Mouse (Mus musculus) granulocyte monocyte progenitor cell, adult 5-6 weeks (primary cell): ENCODE results near the gene Emid1. TPM values are rescaled to one million over a fixed set of nuclear protein-coding genes. Genes with fewer than 3 reads are reported as not detected.

Experiments
- ATAC-seq: replicated peaks from 2 replicates; pipeline ENCODE4 v1.8.0; 2016; ENCODE audit warnings: mild to moderate bottlenecking, moderate TSS enrichment, inconsistent platforms; ENCODE audit not compliant: poor library complexity, severe bottlenecking
- total RNA-seq, 2 experiments: library from RNA; stranded (forward) in 1 of 2; stranded (reverse) in 1 of 2; fragments of 200-712, 200-1000 nt in 1 of 2; fragments of >200 nt in 1 of 2; fragmentation: Nextera tagmentation in 1 of 2; gene quantifications; 2 replicates each; pipeline ENCODE4 v1.2.3; 2014 to 2017

Emid1 gene
- 10.0 and 11.4 TPM in 2 replicates for total RNA-seq (2014; fragmentation: Nextera tagmentation)
- 5.1 and 7.9 TPM in 2 replicates for total RNA-seq (2017)

DNA sequence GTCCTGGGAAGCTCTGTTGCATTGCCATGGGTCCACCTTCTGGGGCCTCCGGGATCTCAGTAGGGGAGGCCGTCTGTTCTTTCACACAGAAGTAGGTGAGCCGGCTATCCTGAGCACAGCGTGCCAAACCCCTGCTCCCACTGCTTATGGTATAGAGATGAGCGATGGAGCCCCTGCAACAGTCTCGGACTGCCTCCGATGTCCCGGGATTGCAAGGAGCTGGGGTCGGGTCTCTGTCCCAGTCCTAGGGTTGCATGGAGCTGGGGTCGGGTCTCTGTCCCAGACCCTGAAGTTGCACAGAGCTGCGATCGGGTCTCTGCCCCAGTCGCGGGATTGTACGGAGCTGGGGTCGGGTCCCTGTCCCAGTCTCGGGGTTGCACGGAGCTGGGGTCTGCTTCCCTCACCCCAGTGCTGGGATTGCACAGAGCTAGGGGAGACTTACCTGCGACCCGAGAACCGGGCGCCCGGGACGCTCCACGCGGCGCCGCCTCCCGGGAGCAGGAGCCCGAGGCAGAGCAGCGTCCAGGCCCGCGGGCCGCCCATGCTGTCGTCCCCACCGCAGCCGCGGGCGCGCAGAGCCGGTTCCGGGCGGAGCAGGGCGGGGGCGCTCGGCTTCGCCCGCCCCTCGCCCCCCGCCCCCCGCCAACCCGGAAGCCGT, at the start of gene Emid1:
Gene Emid1 (minus strand): TSS at position 578 of the 658 bp plus-strand sequence.
- 0 out of 2 replicates have a peak, but pooled peaks have one; percentile 15 for ATAC-seq

DNA sequence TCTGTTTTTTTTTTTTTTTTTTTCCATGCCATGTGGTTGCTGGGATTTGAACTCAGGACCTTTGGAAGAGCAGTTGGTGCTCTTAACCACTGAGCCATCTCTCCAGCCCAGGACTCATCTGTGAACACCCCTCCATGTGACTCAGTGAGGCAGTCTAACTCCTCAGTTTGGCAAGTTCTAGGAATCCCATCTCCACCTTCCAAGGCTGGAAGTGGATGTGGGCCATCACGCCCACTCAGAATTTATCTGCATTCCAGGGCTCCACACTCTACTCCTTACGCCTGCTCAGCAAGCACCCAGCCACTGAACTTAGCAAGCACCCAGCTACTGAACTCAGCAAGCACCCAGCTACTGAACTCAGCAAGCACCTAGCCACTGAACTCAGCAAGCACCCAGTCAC, 47.8 kb upstream of the Emid1 start:
- no peak for ATAC-seq

DNA sequence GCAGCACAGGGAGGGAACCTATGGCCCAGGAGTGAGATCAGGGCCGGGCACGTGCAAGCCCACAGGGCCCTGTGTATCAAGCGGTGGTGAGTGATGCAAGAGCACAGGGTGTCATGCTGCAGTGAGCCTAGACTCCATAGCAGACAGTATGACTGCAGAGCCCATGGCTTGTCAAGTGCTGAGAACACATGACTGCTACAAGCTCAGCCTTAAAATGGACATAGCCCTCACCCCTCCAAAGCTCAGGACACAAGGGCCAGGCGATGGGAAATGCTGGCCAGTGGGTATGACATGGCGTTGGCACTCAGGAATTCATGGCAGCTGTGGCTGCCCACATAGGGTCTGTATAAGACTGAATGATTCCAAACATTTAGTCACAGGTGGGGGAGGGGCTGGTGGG, 45.0 kb upstream of the Emid1 start:
- ATAC-seq = peak; percentile 17; the same call in 1 of the 2 replicates

DNA sequence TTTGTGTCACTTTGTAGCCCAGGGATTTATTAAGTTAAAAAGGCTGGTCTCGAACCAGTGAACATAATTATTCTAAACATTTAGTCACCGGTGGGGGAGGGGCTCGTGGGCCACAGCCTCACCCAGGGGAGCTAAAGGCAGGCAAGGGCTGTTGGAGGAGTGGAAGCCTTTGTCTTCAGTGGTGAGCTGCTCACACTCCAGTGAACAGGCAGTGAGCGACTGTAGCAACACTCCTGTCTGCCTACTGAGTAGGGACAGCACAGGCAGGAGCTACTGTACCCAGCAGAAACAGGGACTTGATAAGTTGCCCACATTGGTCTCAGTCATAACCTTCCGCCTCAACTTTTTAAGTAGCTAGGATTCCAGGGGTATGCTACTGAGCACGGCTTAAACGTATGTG, 44.5 kb upstream of the Emid1 start:
- no peak for ATAC-seq

DNA sequence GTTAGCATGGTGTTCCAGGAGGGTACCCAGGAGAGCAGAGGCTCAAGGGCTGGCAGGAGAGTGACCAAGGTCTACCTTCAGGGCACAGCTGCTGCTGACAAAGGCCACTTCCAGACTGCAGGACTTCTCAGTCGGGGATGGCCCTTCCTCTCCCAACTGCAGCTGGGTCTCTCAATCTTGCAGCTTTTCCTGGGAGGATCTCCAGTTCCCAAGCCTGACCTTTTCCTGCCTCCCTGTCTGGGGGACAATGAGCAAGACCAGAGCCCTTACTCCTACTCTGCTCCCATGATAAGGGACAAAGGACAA, 41.5 kb upstream of the Emid1 start:
- ATAC-seq = no peak

DNA sequence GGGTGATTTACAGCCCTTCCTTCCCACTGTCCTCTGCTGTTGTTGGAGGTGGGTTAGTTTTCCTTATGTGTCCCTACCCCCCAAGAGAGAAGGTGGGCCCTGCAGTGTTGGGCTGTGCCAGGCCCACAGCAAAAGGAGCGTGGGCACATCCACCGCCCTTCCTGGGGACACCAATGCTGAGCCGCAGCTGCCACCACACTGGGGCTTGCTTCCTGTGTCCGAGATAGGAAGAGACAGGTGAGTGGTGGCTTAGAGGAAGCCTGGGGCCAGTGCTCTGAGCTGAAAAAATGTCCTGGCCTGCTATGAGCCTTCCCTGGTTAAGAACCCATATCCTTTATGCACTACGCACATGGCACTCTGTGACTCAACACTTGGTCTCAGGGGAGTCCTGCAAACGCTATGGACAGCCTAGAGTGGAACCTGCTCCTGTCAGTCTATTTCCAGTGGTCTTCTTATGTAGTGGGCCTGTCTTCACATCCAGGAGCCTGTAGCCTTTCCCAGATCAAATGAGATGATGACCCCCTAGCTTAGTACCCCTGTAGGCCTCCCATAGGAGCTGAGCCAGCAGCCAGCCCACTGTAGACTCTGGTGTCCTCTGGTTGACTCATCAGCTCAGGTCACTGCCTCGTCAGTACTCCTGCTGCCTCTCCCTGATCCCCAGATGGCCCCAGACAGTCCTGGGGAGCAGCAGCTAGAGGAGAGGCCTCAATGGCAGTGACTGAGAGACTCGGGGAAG, 41.0 kb upstream of the Emid1 start:
- no peak for ATAC-seq

DNA sequence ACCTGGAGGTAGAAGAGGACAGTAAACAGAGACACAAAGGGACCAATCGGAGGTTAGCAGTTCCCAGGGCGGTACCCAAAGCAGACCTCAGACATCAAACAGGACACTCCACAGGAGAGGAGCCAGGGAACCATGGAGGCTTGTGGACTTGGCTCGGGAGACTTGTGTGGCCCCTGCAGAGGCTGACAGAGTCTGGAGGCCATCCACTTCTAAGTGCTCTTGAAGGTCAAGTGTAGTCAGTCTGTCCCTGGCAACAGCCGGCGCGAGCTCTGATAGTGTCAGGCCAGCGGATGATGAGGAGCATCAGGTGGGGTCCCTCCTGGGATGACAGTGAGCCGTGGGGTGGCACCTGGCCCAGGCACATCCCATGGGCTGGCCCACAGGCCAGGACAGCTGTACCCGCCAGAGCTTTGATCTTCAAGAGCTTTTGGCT, 40.0 kb upstream of the Emid1 start:
- ATAC-seq = no peak

DNA sequence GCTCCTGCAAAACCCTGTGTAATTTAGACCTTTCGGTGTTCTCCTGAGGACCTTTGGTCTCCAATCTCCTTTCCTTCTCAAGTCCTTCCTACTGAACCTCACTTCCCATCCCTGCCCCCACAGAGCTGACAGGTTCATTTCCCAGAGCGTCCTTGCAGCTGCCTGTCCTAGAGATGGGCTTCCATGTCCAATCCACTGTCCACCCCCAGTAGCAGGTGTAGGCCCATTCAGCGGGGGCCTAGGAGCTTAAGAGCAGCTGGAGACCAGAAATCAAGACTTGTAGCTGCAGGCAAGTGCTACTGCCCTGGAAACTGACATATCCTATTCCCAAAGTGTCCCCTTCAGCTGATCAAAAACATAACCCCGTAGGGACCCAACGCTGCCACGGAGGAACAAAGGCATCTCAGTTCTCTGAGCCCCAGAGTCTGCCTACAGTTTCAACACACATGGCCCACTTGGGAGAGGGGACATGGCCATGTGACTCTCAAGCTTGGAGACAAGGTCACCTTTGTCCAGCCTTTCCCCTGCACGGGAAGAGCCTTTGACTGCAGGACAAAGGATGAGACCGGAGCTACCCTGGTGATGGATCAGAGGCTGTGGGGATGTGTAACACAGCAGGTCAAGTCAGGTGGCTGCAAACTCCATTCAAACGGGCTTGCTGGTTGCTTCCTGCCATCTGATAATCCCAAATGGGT, 37.3 kb upstream of the Emid1 start:
- no peak for ATAC-seq

DNA sequence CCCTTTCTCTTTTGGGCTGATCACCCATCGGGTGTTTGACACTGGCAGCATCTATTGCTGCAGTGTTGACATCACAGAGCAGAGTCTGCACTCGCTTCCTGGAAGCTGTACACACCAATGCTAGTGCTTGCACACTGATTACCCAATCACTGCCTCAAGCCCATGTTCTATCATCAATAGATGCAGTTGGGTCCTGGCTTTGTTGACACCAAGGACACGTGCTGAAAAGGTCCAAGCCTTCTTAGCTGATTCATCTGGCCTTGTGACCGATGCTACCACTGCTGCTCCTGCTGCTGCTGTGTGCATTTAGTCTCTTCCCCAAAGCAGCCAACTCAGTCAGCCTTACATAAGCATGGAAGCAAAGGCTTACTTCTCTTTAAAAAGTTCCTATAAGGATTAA, 36.1 kb upstream of the Emid1 start:
- no peak for ATAC-seq

DNA sequence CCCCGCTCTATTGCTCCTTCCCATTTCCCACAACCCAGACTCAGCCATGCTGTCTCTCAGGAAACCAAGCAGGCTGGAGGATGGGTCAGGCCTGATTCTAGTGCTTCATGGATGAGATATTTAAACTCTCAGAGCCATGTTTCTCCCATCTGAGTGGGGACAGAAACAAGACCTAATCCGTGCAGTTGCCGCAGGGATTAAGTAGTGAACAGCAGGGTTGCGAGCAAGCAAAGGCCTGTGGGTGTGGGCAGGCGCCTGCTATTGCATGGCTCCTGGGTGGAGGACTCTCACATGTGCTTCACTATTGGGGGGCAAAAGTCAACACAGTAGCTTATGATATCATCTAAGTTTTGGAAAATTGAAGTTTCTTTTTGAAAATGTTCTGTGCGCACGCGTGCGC, 32.8 kb upstream of the Emid1 start:
- ATAC-seq = no peak

DNA sequence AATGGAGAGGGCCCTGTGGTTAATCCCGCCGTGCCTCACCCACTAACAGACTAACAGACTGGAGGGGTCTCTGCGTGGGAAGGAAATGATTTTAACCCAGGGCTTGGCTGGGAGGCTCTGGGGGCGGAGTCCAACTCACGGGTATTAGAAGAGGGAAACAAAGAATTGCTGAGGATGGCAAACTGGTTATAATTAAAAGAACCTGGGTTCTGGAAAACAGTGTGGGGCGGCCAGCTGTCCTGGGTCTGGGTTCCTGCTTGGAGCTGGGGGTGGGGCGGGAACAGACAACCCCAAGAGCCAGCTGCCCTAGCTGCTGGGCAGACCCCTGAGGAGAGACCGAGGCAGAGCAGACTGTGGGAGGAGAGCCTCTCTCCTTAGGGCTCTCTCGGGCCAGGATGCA, 32.2 kb upstream of the Emid1 start:
- no peak for ATAC-seq

DNA sequence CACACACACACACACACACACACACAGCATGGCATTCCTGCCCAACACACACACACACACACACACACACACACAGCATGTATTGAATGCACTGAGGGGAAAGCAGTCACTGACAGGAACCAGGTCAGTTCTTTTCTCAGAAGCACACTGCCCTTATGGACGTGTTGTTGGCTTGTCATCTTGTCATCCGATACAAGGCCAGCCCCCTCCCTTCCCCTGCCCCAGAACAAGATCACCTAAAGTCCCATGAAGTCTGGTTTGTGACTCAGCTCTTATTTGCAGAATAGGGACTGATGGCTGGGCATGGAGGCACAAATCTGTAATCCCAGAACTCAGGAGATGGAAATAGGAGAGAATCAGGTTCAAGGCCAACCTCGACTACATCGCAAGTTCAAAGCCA, 30.8 kb upstream of the Emid1 start:
- ATAC-seq = no peak

DNA sequence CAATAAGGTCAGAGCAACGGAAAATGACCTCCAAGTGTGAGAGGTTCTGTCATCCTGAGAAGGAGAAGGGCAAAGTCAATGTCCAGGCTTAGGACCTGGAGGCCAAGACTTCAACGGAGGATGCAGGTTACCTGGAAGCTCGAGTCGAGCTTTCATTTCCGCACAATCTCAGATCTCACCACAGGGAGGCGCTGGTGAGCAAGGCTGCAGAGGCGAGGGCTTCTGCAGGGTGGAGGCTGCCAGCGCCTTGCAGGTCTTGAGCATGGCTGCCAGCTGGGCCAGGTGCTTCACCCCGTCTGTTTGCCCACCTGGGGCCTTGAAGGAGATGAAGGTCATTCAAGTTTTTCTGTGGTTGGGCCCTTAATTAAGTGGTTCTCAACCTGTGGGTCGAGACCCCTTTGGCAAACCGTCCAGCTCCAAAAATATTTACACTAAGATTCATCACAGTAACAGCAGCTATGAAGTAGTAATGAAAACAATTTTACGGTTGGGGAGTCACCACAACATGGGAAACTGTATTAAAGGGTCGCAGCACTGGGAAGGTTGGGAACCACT, 29.9 kb upstream of the Emid1 start:
- ATAC-seq = peak; percentile 71

DNA sequence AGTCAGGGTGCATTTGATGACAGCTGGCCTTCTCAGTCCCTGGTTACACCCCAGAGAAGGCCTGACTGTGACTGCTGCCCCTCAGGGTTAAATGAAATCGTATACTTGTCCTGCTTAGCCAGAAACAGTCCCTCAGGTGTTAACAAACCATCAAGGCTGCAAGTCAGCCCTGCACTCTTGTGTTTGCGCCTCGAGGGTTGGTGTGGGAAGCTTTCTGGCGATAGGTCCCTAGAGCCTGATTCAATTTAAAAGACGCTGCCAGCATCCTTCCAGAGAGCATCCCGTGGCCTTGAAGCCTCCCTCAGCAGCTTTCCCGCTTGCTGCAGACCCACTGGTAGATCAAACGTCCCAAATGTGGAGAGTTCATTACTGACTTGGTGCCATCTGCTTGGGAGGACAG, 27.3 kb upstream of the Emid1 start:
- no peak for ATAC-seq

DNA sequence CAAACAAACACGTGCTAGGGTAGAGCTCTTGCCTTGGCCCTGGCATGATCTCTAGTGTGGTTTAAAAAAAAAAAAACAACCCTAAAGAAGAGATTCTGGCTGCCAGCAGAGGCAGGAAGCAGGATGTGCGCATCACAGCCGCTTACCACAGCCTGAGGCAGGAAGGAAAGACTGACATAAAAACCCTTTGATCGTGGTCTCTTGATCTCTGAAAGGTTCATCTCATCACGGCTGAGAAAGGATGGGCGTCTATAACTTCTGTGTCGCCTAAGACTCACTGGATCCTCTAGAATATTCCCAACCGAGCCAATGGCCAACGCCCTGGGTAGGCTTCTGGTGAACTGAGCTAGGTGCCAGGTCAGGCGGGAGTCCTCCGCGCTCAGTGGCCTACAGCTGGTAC, 25.1 kb upstream of the Emid1 start:
- ATAC-seq = peak; percentile 60

DNA sequence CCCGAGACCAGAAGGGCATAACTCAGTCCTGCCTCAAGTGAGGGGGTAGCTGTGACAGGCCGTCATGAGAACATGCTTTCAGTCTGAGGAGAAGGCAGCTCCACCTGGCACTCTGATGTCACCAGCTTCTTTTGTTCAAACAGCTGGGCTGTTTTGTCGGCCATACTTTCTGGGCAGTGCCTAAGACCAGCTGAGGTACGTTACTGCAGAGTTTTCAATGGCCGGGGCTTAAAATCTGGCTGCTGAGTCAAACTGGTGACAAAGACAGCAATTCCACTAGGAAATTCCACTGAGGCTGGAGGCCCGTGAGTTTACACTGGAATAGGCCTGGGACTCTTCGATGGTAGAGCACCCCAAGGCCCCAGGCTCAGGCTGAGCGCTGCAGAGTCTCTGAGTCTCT, 24.6 kb upstream of the Emid1 start:
- ATAC-seq = no peak

DNA sequence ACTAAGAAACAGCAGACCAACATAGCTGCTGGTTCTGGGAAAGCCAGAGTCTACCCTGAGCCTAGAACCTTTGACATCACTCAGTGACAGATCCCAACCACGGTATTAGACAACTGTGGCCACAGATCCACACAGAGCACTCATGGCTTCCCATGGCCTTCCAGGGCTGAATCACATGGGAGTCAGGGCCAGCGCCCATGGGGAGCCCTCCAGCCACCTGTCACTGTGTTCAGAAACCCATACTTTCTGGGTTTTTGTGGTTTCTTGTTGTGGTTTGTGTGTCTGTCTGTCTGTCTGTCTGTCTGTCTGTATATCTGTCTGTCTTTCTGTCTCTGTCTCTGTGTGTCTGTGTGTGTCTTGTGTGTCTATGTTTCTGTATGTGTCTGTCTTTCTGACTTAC, 23.8 kb upstream of the Emid1 start:
- no peak for ATAC-seq

DNA sequence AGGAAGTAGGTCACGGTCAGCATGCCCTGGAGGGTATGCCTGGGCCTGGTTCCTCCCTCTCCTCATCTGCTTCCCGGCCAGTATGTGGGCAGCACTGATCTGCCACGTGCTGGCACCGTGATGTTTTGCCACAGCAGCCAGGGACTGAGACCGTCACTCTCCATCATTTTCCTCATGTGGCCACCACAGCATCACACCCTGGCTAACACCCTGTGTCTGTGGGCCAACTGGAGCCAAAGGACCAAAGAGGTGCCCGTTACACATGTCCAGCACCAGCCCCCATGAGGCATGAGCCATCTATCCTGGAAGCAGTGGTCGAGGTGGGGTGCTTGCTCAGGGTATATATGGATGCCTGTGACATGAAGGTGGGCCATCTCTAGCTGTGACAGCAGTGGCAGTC, 23.1 kb upstream of the Emid1 start:
- ATAC-seq = no peak

DNA sequence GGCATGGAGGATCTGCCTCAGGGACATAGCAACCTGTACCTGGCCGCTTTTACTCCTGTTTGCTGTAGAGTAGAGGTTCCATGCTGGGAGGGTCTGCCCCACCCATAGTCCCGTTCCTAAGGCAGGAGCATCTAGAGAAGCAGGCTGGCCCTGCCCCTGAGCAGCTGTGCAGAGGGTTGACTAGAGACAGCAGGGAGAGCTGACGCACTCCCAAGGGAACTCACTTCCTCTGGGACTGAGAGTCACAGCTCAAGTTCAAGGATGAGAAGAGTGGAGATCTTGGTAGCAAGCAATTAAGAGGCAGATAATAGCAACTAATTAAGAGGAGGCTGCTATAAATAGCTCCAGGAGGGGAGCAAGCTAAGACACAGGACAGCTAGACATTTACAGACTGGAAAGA, 20.8 kb upstream of the Emid1 start:
- ATAC-seq = no peak

DNA sequence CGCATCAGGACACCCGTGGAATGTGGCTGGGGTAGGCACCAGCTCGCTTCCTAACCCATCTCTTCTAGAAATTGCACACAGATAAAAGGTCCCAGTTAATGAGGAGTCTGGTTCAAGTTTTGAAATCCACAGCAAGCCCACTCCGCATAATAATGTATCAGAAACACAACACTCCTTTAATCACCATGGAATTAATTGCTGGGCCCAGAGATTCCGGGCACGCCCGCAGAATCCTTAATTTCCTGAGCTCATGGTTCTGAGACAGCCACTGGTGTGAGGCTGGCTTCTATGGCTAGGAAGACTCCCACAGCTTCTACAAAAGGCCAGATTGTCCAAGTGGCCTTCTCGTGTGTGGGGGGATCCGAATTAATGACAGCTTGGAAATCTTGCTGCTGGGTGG, 15.3 kb upstream of the Emid1 start:
- ATAC-seq = no peak

DNA sequence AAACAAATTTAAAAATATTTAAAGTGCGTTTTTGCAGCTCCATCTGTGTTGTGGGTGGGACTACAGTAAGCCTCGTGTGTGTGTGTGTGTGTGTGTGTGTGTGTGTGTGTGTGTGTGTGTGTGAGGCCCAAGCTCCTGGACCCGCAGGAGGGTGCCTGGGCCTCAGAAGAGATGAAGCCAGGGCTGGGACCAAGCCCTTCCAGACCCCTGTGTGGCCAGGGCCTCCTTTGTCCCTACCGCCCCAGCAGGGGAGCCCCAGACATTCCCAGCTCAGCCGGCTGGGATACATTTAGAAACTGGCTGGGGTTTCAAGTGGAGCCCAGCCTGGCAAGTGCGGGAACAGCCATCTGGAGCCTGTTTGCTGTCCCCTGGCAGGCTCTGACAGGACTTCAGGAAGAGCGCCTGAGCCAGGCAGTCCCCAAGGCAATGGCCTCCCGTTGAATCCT, 13.4 kb upstream of the Emid1 start:
- no peak for ATAC-seq
